Mouse (Mus musculus): ENCODE data around the gene Rhot2. TPM values are rescaled to one million over a fixed set of nuclear protein-coding genes. Genes with fewer than 3 reads are reported as not detected.

The Rhot2 gene
- total and polyA plus RNA-seq, 3 experiments = 16.2 to 33.8 (median 17.3) TPM

- Histone ChIP-seq H3K9ac (ENCODE audit: insufficient read depth, low read depth) (peak overlapping the region; percentile 42), H3K79me2 (replicated peaks; ENCODE audit: control insufficient read depth, extremely low read depth, insufficient read depth, poor library complexity, severe bottlenecking) (0 out of 2 replicates have a peak, but pooled peaks cover 3% of the 10 kb centered on the region), H3K4me3 (replicated peaks in 1 of 3; ENCODE audit: low read depth in 2 of 3, low read length in 2 of 3, poor library complexity in 1 of 3) (peak overlapping the region; percentile 67 to 83 (median 76)), H3K4me2 (ENCODE audit: insufficient read depth, low read depth, poor library complexity, severe bottlenecking) (peak overlapping the region; percentile 71), H3K36me3 (replicated peaks in 1 of 2; ENCODE audit: control insufficient read depth in 1 of 2, insufficient read depth in 1 of 2, low read length in 1 of 2) (peaks cover 17 to 50% of the 10 kb centered on the region in 2 experiments), H3K27ac (ENCODE audit: insufficient read depth, low read depth) (no peak overlapping the region), H3K9me3 (replicated peaks; ENCODE audit: low read length) (no peaks in the 10 kb centered on the region), H3K27me3 (replicated peaks) (no peaks in the 10 kb centered on the region), H3K4me1 (ENCODE audit: control insufficient read depth in 1 of 2, insufficient read depth in 2 of 2) (peaks cover 14 to 29% of the 10 kb centered on the region in 2 experiments)
- in situ Hi-C loops (cut with MboI; ENCODE audit: low pct_ligation_motif_present, low pct_unique_long_range_greater_than_20kb, low sequenced_read_pairs) (loop anchor here (10.0 kb wide), 1 partner anchor 57 kb away; the partner anchor contains the start of gene Mslnl), dilution Hi-C loops (cut with MboI; ENCODE audit: extremely low pct_ligation_motif_present, extremely low pct_unique_long_range_greater_than_20kb, low sequenced_read_pairs) (no loop called here)
- no peak for TF ChIP-seq TCF12 (IDR thresholded peaks at IDR 0.05; ENCODE audit: low read depth, low read length)
- TF ChIP-seq IRF4 (IDR thresholded peaks at IDR 0.05; ENCODE audit: low read depth, low read length) = no peak
- TF ChIP-seq ZC3H11A (IDR thresholded peaks at IDR 0.05; ENCODE audit: low read depth, low read length) = no peak
- no peak for TF ChIP-seq ZMIZ1 (IDR thresholded peaks at IDR 0.05; ENCODE audit: low read depth, low read length)
- TF ChIP-seq ZNF384 (IDR thresholded peaks at IDR 0.05; ENCODE audit: low read depth, low read length) = no peak
- TF ChIP-seq TBP (conservative IDR thresholded peaks at IDR 0.05; ENCODE audit: low read depth, low read length) = no peak
- no peak for TF ChIP-seq MAX (IDR thresholded peaks at IDR 0.05; ENCODE audit: low read length)
- no peak for TF ChIP-seq RCOR1 (conservative IDR thresholded peaks at IDR 0.05; ENCODE audit: low read depth, low read length)
- TF ChIP-seq RAD21 (IDR thresholded peaks at IDR 0.05; ENCODE audit: low read depth, low read length) = no peak
- no peak for TF ChIP-seq CTCF (conservative IDR thresholded peaks at IDR 0.05 in 1 of 2, IDR thresholded peaks at IDR 0.05 in 1 of 2; ENCODE audit: low read depth in 2 of 2, low read length in 2 of 2)
- TF ChIP-seq ETS1 (conservative IDR thresholded peaks at IDR 0.05; ENCODE audit: low read depth, low read length) = no peak
- TF ChIP-seq PAX5 (IDR thresholded peaks at IDR 0.05; ENCODE audit: low read length) = no peak
- DNase-seq (ENCODE audit: extremely low read depth) = no peak
Observed at GRCm38 (mm10) chr17:25791320-25791842, 53.3 kb downstream of the Rhot2 start.

Other genes starting within 250 kb of the Rhot2 start
Only the 20 nearest of the 28 such genes appear.
- not detected in 2 replicates for gene Msln, start 90.5 kb downstream of the Rhot2 start, total RNA-seq (2012; rRNA removed)
- gene Msln, start 90.5 kb downstream of the Rhot2 start, total RNA-seq (2014; rRNA removed) = not detected in 2 replicates
- not detected in 2 replicates for gene Msln, start 90.5 kb downstream of the Rhot2 start, polyA plus RNA-seq (2012; ENCODE audit: insufficient read length, low read depth)
- gene Narfl, start 71.1 kb downstream of the Rhot2 start, total RNA-seq (2012; rRNA removed) = 22.0 and 23.4 TPM in 2 replicates
- 16.5 and 17.0 TPM in 2 replicates for gene Narfl, start 71.1 kb downstream of the Rhot2 start, total RNA-seq (2014; rRNA removed)
- gene Narfl, start 71.1 kb downstream of the Rhot2 start, polyA plus RNA-seq (2012; ENCODE audit: insufficient read length, low read depth) = 12.1 and 13.3 TPM in 2 replicates
- gene Haghl, start 59.2 kb downstream of the Rhot2 start, total RNA-seq (2012; rRNA removed) = 14.5 and 16.0 TPM in 2 replicates
- gene Haghl, start 59.2 kb downstream of the Rhot2 start, total RNA-seq (2014; rRNA removed) = 7.3 and 7.4 TPM in 2 replicates
- gene Haghl, start 59.2 kb downstream of the Rhot2 start, polyA plus RNA-seq (2012; ENCODE audit: insufficient read length, low read depth) = 7.4 and 7.8 TPM in 2 replicates
- gene Ccdc78, start 58.3 kb downstream of the Rhot2 start, total RNA-seq (2012; rRNA removed) = 0.13 and 0.25 TPM in 2 replicates
- gene Ccdc78, start 58.3 kb downstream of the Rhot2 start, total RNA-seq (2014; rRNA removed) = 0.13 TPM in 1 of 2 replicates, not detected in the other
- 0.40 and 0.49 TPM in 2 replicates for gene Ccdc78, start 58.3 kb downstream of the Rhot2 start, polyA plus RNA-seq (2012; ENCODE audit: insufficient read length, low read depth)
- 55.0 and 68.3 TPM in 2 replicates for gene Fam173a, start 52.0 kb downstream of the Rhot2 start, total RNA-seq (2012; rRNA removed)
- gene Fam173a, start 52.0 kb downstream of the Rhot2 start, total RNA-seq (2014; rRNA removed) = 21.9 and 25.5 TPM in 2 replicates
- 25.5 and 27.8 TPM in 2 replicates for gene Fam173a, start 52.0 kb downstream of the Rhot2 start, polyA plus RNA-seq (2012; ENCODE audit: insufficient read length, low read depth)
- gene AC134908.4, start 49.2 kb downstream of the Rhot2 start, total RNA-seq (2012; rRNA removed) = not detected in 2 replicates
- not detected in 2 replicates for gene AC134908.4, start 49.2 kb downstream of the Rhot2 start, total RNA-seq (2014; rRNA removed)
- gene AC134908.4, start 49.2 kb downstream of the Rhot2 start, polyA plus RNA-seq (2012; ENCODE audit: insufficient read length, low read depth) = not detected in 2 replicates
- 49.8 and 50.1 TPM in 2 replicates for gene Metrn, start 47.7 kb downstream of the Rhot2 start, total RNA-seq (2012; rRNA removed)
- 18.1 and 23.7 TPM in 2 replicates for gene Metrn, start 47.7 kb downstream of the Rhot2 start, total RNA-seq (2014; rRNA removed)
- gene Metrn, start 47.7 kb downstream of the Rhot2 start, polyA plus RNA-seq (2012; ENCODE audit: insufficient read length, low read depth) = 16.9 and 17.7 TPM in 2 replicates
- not detected in 2 replicates for gene Fbxl16, start 35.8 kb downstream of the Rhot2 start, total RNA-seq (2012; rRNA removed)
- not detected in 2 replicates for gene Fbxl16, start 35.8 kb downstream of the Rhot2 start, total RNA-seq (2014; rRNA removed)
- not detected in 2 replicates for gene Fbxl16, start 35.8 kb downstream of the Rhot2 start, polyA plus RNA-seq (2012; ENCODE audit: insufficient read length, low read depth)
- 27.2 and 28.6 TPM in 2 replicates for gene Wdr24, start 21.2 kb downstream of the Rhot2 start, total RNA-seq (2012; rRNA removed)
- 17.3 and 20.9 TPM in 2 replicates for gene Wdr24, start 21.2 kb downstream of the Rhot2 start, total RNA-seq (2014; rRNA removed)
- gene Wdr24, start 21.2 kb downstream of the Rhot2 start, polyA plus RNA-seq (2012; ENCODE audit: insufficient read length, low read depth) = 16.9 and 20.4 TPM in 2 replicates
- 7.7 and 9.3 TPM in 2 replicates for gene Jmjd8, start 16.0 kb downstream of the Rhot2 start, total RNA-seq (2012; rRNA removed)
- 4.8 and 6.1 TPM in 2 replicates for gene Jmjd8, start 16.0 kb downstream of the Rhot2 start, total RNA-seq (2014; rRNA removed)
- gene Jmjd8, start 16.0 kb downstream of the Rhot2 start, polyA plus RNA-seq (2012; ENCODE audit: insufficient read length, low read depth) = 8.3 and 8.5 TPM in 2 replicates
- gene Stub1, start 11.4 kb downstream of the Rhot2 start, total RNA-seq (2012; rRNA removed) = 98.3 and 107 TPM in 2 replicates
- gene Stub1, start 11.4 kb downstream of the Rhot2 start, total RNA-seq (2014; rRNA removed) = 60.4 and 62.9 TPM in 2 replicates
- 84.8 and 87.1 TPM in 2 replicates for gene Stub1, start 11.4 kb downstream of the Rhot2 start, polyA plus RNA-seq (2012; ENCODE audit: insufficient read length, low read depth)
- gene Rhbdl1, start 7.6 kb downstream of the Rhot2 start, total RNA-seq (2012; rRNA removed) = 1.9 and 2.4 TPM in 2 replicates
- not detected in 2 replicates for gene Rhbdl1, start 7.6 kb downstream of the Rhot2 start, total RNA-seq (2014; rRNA removed)
- gene Rhbdl1, start 7.6 kb downstream of the Rhot2 start, polyA plus RNA-seq (2012; ENCODE audit: insufficient read length, low read depth) = 2.8 and 4.6 TPM in 2 replicates
- 3.1 and 3.8 TPM in 2 replicates for gene Gm20683, start 3.1 kb downstream of the Rhot2 start, total RNA-seq (2012; rRNA removed)
- gene Gm20683, start 3.1 kb downstream of the Rhot2 start, total RNA-seq (2014; rRNA removed) = 0.96 and 1.3 TPM in 2 replicates
- gene Gm20683, start 3.1 kb downstream of the Rhot2 start, polyA plus RNA-seq (2012; ENCODE audit: insufficient read length, low read depth) = 1.4 and 4.8 TPM in 2 replicates
- gene Wdr90, start 16.6 kb upstream of the Rhot2 start, total RNA-seq (2012; rRNA removed) = 31.9 and 38.0 TPM in 2 replicates
- gene Wdr90, start 16.6 kb upstream of the Rhot2 start, total RNA-seq (2014; rRNA removed) = 16.0 and 17.5 TPM in 2 replicates
- gene Wdr90, start 16.6 kb upstream of the Rhot2 start, polyA plus RNA-seq (2012; ENCODE audit: insufficient read length, low read depth) = 19.9 and 23.8 TPM in 2 replicates
- gene Mcrip2, start 23.9 kb upstream of the Rhot2 start, total RNA-seq (2012; rRNA removed) = 16.1 and 16.5 TPM in 2 replicates
- gene Mcrip2, start 23.9 kb upstream of the Rhot2 start, total RNA-seq (2014; rRNA removed) = 0.82 and 1.4 TPM in 2 replicates
- gene Mcrip2, start 23.9 kb upstream of the Rhot2 start, polyA plus RNA-seq (2012; ENCODE audit: insufficient read length, low read depth) = 1.7 and 2.2 TPM in 2 replicates
- gene Mettl26, start 30.2 kb upstream of the Rhot2 start, total RNA-seq (2012; rRNA removed) = 43.6 and 52.5 TPM in 2 replicates
- 31.9 and 33.0 TPM in 2 replicates for gene Mettl26, start 30.2 kb upstream of the Rhot2 start, total RNA-seq (2014; rRNA removed)
- gene Mettl26, start 30.2 kb upstream of the Rhot2 start, polyA plus RNA-seq (2012; ENCODE audit: insufficient read length, low read depth) = 29.8 and 32.0 TPM in 2 replicates
- 0.25 and 0.34 TPM in 2 replicates for gene Wfikkn1, start 36.0 kb upstream of the Rhot2 start, total RNA-seq (2012; rRNA removed)
- 0.11 TPM in 1 of 2 replicates, not detected in the other for gene Wfikkn1, start 36.0 kb upstream of the Rhot2 start, total RNA-seq (2014; rRNA removed)
- 0.48 and 0.69 TPM in 2 replicates for gene Wfikkn1, start 36.0 kb upstream of the Rhot2 start, polyA plus RNA-seq (2012; ENCODE audit: insufficient read length, low read depth)
- gene Rab40c, start 74.9 kb upstream of the Rhot2 start, total RNA-seq (2012; rRNA removed) = 6.6 and 8.0 TPM in 2 replicates
- 7.9 and 9.2 TPM in 2 replicates for gene Rab40c, start 74.9 kb upstream of the Rhot2 start, total RNA-seq (2014; rRNA removed)
- gene Rab40c, start 74.9 kb upstream of the Rhot2 start, polyA plus RNA-seq (2012; ENCODE audit: insufficient read length, low read depth) = 14.4 and 14.8 TPM in 2 replicates
- gene Pigq, start 100.1 kb upstream of the Rhot2 start, total RNA-seq (2012; rRNA removed) = 28.1 and 29.2 TPM in 2 replicates
- gene Pigq, start 100.1 kb upstream of the Rhot2 start, total RNA-seq (2014; rRNA removed) = 15.1 and 18.5 TPM in 2 replicates
- gene Pigq, start 100.1 kb upstream of the Rhot2 start, polyA plus RNA-seq (2012; ENCODE audit: insufficient read length, low read depth) = 75.0 and 97.2 TPM in 2 replicates
- not detected in 2 replicates for gene Nhlrc4, start 100.1 kb upstream of the Rhot2 start, total RNA-seq (2012; rRNA removed)
- not detected in 2 replicates for gene Nhlrc4, start 100.1 kb upstream of the Rhot2 start, total RNA-seq (2014; rRNA removed)
- not detected in 2 replicates for gene Nhlrc4, start 100.1 kb upstream of the Rhot2 start, polyA plus RNA-seq (2012; ENCODE audit: insufficient read length, low read depth)